In the genomic region with DNA sequence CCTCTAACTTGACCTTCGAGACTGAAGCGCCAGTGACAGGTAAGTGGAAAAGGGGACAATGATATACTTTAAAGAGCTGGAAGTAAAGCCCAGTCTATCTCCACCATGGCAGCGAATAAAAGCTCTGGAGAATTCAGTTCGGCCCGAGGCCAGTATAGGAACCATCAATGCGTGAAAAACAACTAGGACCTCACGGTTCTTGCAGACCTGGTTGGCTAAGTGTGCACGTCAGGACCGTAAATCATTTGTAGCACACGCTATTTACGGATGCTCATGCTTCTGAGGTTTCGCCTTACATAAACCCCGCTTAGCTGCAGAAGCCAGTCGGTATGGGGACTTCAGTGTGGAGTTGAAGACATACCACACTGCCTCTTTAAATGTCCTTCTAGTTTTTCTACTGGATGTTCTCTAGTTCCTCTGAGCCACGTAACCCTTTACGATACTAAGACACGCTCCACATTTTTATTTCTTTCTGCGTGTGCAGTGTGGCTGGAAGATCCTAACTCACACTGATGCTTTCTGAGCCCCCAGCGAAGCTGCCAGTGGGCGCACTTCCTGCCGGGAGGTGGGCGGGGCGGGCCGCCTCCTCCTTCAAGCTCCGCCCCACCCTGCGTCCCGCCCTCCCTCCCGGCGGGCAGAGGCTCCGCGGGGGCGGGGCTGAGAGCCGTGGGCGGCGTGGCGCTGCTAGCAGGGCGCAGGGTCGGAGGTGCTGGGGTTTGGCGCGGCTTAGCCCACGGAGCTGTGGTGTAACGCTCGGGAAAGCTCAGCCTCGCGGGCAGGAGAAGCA, we compare ENCODE assay signal across 8 mouse cellular contexts. TPM values are rescaled to one million over a fixed set of nuclear protein-coding genes. Genes with fewer than 3 reads are reported as not detected.
DNase-seq lines count a peak whose midpoint lies in the region; ATAC-seq and TF ChIP-seq lines count a peak whose summit lies in the region.

TSS of gene Snx30 (plus strand) at position 660 of the 787 bp plus-strand sequence.

- H3K4me2 ChIP-seq in forebrain, embryonic 15.5 days (replicated peaks) = peak within 1 kb of the TSS; percentile 97
- peak within 1 kb of the TSS; percentile 99 for H3K4me2 ChIP-seq in lung, embryonic 14.5 days

- no peaks in the 10 kb centered on the region for H3K9me3 ChIP-seq in G1E (replicated peaks)
- no peaks in the 10 kb centered on the region for H3K9me3 ChIP-seq in forebrain, embryonic 15.5 days
- no peaks in the 10 kb centered on the region for H3K9me3 ChIP-seq in lung, embryonic 14.5 days (ENCODE audit: low read depth, low read length)

- no peaks in the 10 kb centered on the region for H3K27me3 ChIP-seq in G1E (ENCODE audit: insufficient read depth, low read length)
- H3K27me3 ChIP-seq in forebrain, embryonic 15.5 days = no peaks in the 10 kb centered on the region
- no peaks in the 10 kb centered on the region for H3K27me3 ChIP-seq in lung, embryonic 14.5 days (ENCODE audit: insufficient read depth, low read length)

- intact Hi-C loops in heart, postnatal 25 days (cut with DNase I) = loop anchor here (2.0 to 5.0 kb wide), 3 partner anchors 21 to 67 kb away; no protein-coding TSS in a partner anchor

- peaks cover 69% of the 10 kb centered on the region for H3K4me1 ChIP-seq in G1E (ENCODE audit: insufficient read depth, low read depth, low read length)
- H3K4me1 ChIP-seq in forebrain, embryonic 15.5 days = peaks cover 20% of the 10 kb centered on the region
- no peaks in the 10 kb centered on the region for H3K4me1 ChIP-seq in lung, embryonic 14.5 days (ENCODE audit: insufficient read depth)

- H3K27ac ChIP-seq in forebrain, embryonic 15.5 days (replicated peaks) = peak within 1 kb of the TSS; percentile 78
- peak within 1 kb of the TSS; percentile 36; the same call in 1 of the 2 replicates for H3K27ac ChIP-seq in lung, embryonic 14.5 days (ENCODE audit: low read depth)

- TF ChIP-seq CTCF in G1E (IDR thresholded peaks at IDR 0.05; ENCODE audit: low read depth, low read length) = no peak
- no peak for TF ChIP-seq CTCF in lung, embryonic 14.5 days (IDR thresholded peaks at IDR 0.05; ENCODE audit: low read depth)

- peak; percentile 30 for ATAC-seq in G1E (ENCODE audit: extremely low read depth, insufficient number of reproducible peaks, low FRiP score, poor library complexity, severe bottlenecking)
- ATAC-seq in forebrain, embryonic 15.5 days (replicated peaks) = peak; percentile 94
- ATAC-seq in lung, embryonic 14.5 days (ENCODE audit: insufficient read depth) = peak; percentile 93
- ATAC-seq in neutrophil, adult 5-6 weeks (ENCODE audit: extremely low read depth, insufficient number of reproducible peaks, low FRiP score, poor library complexity, severe bottlenecking) = peak; percentile 35

- H3K9ac ChIP-seq in forebrain, embryonic 15.5 days (replicated peaks) = peak within 1 kb of the TSS; percentile 76
- peak within 1 kb of the TSS; percentile 81 for H3K9ac ChIP-seq in lung, embryonic 14.5 days

- peak within 1 kb of the TSS; percentile 92 for H3K4me3 ChIP-seq in G1E (ENCODE audit: low read depth, low read length)
- H3K4me3 ChIP-seq in forebrain, embryonic 15.5 days = peak within 1 kb of the TSS; percentile 84
- peak within 1 kb of the TSS; percentile 93 for H3K4me3 ChIP-seq in lung, embryonic 14.5 days (ENCODE audit: low read depth, low read length)

- 1% methylated on average over 44 of the region's 45 CpGs for WGBS in forebrain, embryonic 15.5 days
- 2% methylated on average over 45 of the region's 45 CpGs for WGBS in lung, embryonic 14.5 days

- peak; percentile 86 for DNase-seq in G1E (ENCODE audit: low spot score)
- DNase-seq in cerebellum, adult 11-12 months = peak; percentile 91
- peak; percentile 79 for DNase-seq in heart, postnatal 25 days (ENCODE audit: low spot score)
- DNase-seq in layer of hippocampus, adult 18-20 months (ENCODE audit: low spot score in 2 of 2) = peak; percentile 89 to 94
- DNase-seq in lung, embryonic 14.5 days = peak; percentile 95
- peak; percentile 86 to 87 for DNase-seq in thymus, adult 18-20 months

- peaks cover 19% of the 10 kb centered on the region for H3K36me3 ChIP-seq in G1E (replicated peaks)
- H3K36me3 ChIP-seq in forebrain, embryonic 15.5 days = no peaks in the 10 kb centered on the region
- H3K36me3 ChIP-seq in lung, embryonic 14.5 days (ENCODE audit: insufficient read depth) = no peaks in the 10 kb centered on the region

RNA-seq across cellular contexts. Expression of gene Snx30, which starts in this region (rescaled TPM):
- total RNA-seq in G1E (2014; fragmentation: Nextera tagmentation) = 8.2 and 9.8 TPM in 2 replicates
- total RNA-seq in G1E (2017) = 33.2 and 36.4 TPM in 2 replicates
- polyA plus RNA-seq in G1E (2012) = 4.7 and 5.4 TPM in 2 replicates
- 10.7 and 13.0 TPM in 2 replicates for polyA plus RNA-seq in forebrain, embryonic 15.5 days (2015; fragmentation: Nextera tagmentation; extraction: Ambion mirVana)
- 1 to 10 TPM; 6.0 to 7.9 TPM for total RNA-seq in heart, postnatal 25 days (2021)
- total RNA-seq in layer of hippocampus, adult 18-20 months (2021) = 10 to 100 TPM; 39.2 to 41.7 TPM
- 9.8 and 10.6 TPM in 2 replicates for polyA plus RNA-seq in lung, embryonic 14.5 days (2014; fragmentation: Nextera tagmentation; extraction: Ambion mirVana)
- total RNA-seq in neutrophil, adult 5-6 weeks (2017) = 71.2 and 76.0 TPM in 2 replicates

Comparison
In these comparisons a context has a peak if more than half of its experiments do, and no peak if none do; other contexts are left out.
1. Peak in every context shown above with its lines: DNase-seq, ATAC-seq, H3K4me3 ChIP-seq and H3K27ac ChIP-seq.
2. ATAC-seq: peak in every context shown above with its lines; median percentile 94 in forebrain, embryonic 15.5 days; 93 in lung, embryonic 14.5 days; 35 in neutrophil, adult 5-6 weeks; 30 in G1E.